Mouse (Mus musculus) layer of hippocampus, adult 8-10 months (tissue): ENCODE data around the gene Plxna4. TPM values are rescaled to one million over a fixed set of nuclear protein-coding genes. Genes with fewer than 3 reads are reported as not detected.

ENCODE experiments used
- DNase-seq, 2 experiments: peaks; one replicate each; pipeline ENCODE4 v3.0.0; 2022; ENCODE audit warnings: low spot score in 2 of 2
- total RNA-seq, 4 experiments: library from RNA; stranded (reverse); gene quantifications; 2 replicates each; pipeline ENCODE4 v1.2.4; 2022

The Plxna4 gene
- total RNA-seq, 4 experiments from 2014 or later = 93.0 to 116 (median 107) TPM

DNA sequence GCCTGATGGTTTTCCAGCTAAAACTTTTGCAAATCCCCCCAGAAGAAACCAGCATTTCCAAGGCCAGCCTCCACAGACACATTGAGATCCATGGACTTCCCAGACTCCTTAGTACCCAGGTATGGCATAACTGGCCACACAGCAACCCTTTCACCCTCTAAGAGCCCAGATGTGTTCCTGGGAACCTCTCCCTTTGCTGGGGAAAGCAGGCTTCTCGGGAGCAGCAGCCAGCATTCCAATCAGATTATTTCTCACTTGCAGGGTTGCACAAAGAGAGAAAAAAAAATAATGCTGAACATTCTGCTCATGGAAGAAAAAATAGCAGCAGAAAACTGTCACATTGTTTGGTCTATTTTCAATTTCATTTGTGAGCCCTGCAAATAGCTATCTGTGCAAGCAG, 178.4 kb downstream of the Plxna4 start:
- no peak for DNase-seq

DNA sequence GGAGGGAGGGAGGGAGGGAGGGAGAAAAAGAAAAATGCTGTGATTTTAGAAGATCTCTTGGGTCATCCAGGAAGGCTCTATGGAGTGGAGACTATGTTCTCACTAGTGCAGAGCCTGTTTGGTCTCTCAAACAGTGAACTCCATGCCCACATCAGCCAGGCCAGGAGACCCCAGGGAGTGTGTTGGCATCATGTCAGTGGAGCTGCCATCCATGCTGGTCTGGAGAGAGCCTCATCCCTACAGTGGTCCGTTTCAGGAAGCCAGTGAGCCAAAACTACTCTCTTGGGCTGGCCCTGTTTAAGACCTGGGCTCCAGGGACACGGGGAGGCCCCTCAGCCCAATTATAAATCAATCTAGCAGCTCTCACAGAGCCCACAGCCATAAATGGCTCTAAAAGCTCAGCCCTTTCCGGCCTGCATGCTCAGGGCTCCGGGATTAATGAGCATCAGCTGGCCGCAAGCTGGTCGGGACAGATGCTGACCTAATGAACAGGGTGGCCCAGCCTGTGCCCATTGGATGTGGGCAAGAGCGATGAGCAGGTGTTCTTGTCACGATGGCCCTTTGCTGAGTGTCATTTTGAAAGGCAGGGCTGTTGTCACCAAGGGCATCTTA, 180.3 kb downstream of the Plxna4 start:
- DNase-seq = no peak

DNA sequence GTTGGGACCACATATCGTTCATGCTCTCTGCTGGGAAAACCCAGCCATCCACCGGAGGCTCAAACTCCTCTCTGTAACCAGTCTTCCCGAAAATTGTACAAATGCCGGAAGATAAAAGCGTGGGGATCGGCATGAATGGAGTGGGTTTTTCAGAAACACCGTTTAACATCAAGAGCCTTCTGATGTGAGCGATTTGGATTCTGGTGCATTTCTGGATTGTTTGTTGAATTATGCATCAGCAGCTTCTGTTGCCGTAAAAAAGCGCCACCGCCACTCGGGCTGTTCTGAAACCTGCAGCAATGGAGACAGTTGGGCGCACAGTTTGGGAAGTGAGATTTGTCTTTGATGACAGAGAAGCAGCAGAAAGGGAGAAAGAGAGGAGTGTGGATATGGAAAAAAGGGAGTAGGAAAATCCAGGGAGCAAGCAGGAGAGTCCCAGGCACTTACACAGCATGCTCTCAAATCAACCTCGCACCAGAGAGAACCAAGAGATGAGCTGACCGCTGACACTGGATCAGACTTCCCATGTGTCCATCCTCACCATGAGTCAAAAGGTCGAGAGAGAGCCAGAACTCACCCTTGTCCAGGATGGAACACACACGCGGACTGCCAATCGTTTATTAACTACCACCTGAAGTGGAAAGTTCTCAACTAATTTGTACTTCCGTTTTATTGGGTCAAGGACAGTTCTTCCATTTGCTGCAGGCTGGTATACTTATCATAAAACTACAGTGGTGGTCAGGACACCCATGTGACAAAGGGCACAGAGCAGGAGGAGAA, 181.5 kb downstream of the Plxna4 start:
- DNase-seq = peak; percentile 32 to 59

DNA sequence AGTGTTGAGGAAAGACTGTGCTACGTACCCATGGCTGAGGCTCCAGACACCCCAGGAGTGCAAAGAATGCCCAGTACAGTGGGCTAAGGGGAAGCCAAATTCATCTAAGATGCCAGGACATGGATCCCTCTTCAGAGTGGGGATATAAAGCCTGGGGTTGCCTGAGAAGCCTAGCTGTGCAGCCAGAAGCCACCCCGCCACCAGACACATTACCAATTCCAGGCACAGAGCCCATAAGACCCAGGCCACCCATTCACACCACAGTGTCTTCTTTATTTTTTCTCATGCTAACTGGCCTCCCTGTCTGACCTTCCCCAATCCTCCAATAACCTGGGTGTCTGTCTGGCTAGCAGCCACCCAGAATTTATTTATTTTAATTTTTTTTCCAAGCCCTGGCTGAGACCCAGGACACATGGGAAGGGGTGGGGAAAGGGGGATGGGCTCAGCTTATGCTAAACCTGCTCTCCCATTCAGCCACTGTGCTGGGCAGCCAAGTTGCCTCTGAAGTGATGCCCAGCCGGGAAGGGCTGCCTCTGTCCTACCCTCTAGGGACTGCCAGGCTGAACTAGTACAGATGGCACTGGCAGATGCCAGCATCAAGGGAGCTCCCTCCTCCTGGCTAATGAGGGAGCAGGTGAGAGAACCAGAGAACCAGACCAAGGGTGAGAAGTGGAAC, 185.3 kb downstream of the Plxna4 start:
- DNase-seq = peak in 1 of 2 experiments; percentile 23

DNA sequence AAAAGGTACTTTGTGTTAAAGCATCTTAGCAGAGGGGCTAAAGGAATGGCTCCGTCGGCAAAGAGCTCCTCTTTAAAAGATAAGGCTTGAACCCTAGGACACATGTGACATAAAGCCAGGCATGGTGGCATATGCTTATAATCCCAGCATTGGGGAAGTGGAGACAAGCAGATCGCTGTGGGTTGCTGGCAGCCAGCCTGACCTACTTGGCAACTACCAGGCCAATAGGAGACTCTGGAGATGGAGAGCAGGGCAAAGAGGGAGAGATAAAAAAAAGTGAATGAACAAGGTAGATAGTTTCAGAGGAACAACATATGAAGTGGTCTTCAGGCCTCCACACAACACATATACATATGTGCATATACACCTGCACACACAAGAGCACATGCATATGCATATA, 189.7 kb downstream of the Plxna4 start:
- DNase-seq = no peak

DNA sequence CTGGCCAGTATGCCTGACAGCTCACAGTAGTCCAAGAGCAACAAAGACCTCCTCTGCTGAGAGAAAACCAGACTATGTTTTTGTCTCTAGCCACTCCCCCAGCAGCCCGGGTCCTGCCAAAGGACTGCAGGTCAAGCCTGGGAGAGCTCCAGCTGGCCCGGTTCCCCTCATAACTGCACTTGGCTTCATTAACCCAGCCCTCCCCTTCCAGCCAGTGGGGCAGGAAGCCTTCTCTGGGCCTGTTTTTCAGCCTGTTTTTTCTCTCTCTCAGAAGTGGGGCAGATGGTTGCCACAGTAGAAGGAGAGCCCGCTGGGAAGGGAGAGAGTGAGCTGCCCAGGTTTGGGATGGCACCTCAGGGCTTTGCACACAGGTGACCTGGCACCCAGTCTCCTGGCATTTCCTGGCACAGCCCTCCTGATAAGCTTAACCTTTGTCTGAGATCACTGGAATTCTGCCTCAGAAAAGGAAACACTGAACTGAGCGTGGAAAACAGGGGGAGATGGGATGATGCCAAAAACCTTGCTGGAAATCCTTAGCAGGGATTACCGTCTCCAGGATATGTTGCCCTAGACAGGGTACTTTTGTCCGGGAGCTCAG, 190.8 kb downstream of the Plxna4 start:
- DNase-seq = peak; percentile 73 to 75

DNA sequence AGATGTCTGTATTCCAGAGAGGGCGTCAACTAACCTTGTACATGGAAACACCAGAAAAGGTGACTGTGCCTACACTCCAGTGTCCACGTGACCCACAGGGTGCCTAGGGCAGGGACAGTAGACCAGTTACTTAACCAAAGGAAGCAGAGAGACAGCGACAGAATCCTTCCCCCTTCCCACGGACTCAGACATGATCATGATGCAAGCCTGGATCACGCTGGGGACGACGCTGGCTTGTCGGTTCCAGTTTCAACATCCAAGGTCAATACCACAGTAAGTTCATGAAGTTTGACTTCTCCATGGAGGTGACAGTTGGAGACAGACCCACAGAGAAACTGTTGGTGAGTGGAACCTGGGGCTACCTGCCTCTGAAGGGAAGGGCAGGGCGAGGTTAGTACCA, 192.6 kb downstream of the Plxna4 start:
- DNase-seq = no peak

DNA sequence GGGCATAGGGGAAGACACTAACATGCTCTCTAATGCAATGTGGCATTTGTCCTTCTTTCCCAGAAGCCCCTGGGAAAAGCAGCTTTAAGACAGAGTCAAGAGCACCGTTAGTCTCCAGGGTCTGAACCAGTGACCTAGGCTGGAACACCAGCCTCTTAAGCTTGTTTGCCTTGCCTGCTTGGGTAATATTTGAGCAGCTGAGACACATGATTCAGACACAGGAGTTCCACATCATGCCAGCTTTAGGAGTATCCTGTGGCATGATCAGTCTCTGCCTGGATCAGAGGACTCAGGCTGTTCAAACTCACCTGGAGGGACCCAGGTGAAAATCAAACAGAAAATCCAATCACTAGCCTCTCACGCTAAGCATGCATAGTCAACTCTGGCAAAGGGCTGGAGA, 195.7 kb downstream of the Plxna4 start:
- no peak for DNase-seq

DNA sequence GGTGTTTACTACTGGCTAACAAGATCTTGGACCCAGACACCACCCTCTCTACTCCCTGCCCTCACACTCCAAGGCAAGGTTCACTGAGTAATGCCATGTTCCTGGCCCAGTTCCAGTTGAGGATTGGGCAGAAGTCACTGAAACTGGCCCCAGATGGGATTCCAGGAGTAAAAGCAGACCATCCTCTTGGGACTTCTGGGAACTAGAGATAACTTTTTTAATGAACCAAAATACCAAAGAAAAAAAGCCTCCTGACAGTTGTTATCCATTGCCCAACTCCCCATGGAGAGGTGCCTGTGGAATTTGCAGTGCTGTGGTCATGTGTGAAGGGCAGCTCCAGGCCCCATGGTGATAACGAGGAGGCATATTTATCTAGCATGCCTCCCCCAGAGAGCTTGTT, 199.7 kb downstream of the Plxna4 start:
- no peak for DNase-seq

DNA sequence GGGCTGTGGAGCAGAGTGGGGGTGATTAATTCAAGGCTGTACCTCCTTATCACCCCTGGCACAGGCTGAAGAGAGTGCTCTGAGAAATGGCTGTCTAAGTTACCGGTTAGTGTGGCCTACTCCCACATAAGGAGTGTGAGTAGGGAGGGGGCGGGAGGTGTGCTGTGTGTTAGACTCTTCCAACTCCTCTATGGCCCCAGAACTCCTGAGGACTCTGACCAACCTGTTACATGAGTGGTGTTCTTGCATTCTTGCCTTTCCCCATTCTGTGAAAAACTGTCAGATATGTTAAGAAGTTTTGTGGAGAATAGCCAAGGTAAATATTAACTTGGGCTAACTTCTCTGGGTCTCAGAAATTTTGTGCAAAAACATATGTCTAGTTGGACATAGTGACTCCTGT, 201.1 kb downstream of the Plxna4 start:
- DNase-seq = no peak

DNA sequence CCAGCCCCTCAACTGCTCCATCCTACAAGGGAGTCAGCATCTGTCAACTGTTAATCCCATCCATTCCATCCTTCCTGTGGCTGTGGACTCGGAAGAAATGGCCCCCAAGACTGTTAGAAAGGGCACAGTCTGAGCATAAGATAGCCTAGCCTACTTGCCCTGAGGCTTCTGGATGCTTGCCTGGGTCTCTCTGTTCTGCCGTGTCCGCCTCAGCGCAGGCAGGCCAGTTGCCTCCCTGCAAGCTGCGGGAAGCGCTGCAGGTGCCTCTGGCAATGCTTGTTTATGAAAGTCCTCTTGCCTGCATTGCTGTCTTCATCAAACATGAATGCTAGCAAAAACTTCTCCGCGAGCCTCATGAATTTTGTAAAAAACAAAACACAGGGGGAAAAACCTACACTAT, 203.1 kb downstream of the Plxna4 start:
- DNase-seq = no peak

DNA sequence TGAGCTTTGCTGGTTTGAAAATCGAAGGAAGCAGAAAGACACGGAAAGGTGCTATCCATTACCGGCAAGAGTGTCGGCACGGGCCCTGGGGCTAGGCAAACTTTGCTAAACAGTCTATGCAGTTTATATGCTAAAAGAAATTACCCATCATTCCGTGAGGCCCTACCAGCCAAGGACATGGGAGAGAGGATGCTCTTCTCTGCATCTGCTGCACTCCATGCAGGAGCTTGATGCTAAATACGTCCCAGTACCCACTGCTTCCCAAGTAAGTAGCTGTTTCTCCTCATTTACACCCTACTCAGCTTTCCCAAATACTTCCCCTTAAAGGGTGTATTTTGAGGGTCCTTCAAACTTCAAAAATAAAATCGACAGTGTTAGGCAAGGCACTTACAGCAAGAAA, 203.6 kb downstream of the Plxna4 start:
- no peak for DNase-seq

DNA sequence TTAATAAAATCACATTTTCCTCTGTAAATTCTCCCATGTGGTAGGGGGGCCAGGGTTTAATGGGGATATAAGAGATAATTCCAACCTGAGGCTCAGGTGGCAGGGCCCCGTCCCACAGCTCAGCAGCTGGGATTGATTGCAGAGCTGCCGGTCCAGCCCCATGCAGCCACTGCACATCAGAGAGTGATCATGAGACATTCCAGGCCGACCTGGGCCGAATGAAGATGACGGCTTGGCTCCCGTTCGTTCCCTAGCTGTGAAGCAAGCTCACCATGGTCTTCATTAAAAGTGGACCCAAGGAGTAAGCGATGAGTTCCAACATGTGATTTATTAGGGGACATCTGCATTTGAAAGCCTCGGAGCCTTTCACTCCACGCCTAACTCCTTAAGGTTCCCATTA, 206.5 kb downstream of the Plxna4 start:
- no peak for DNase-seq

DNA sequence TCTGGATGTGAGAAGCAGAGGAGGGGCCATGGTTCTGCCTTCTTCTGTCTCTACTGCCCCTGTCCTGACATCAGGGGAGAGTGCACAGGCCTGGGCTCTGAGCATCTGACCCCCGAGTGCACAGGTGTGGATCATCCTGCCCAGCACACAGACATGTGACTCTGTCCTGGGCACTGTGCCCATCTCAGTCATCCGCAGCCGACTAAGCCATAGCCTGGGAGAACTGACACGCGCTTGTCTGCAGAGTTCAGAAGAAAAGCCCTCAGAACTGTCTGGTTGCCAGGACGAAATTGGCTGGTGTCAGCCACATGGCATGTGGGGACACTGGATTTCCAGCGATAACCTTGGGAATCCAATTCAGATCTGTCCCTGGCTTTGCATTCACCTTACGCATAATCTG, 210.8 kb downstream of the Plxna4 start:
- DNase-seq = peak in 1 of 2 experiments; percentile 28

DNA sequence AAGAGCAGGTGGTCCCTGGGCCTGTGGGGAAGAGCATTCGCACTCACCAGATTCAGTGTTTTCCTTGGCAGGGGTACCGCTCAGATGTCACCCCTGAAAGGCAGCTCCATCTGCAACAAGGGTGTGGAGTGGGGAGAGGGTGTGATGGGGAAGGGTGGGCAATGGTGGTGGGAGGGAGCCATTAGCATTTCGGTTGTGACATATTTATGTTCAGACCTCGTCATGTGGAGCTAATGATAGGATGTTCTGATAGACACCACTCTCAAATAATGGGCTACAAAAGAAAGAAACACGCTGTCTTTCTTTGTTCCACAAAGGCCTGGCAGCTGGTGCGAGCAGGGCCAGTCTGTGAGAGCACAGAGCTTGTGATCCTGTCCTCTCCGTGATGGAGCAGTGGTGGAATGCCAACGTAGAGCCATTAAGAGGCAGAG, 214.0 kb downstream of the Plxna4 start:
- DNase-seq = peak in 1 of 2 experiments; percentile 19

DNA sequence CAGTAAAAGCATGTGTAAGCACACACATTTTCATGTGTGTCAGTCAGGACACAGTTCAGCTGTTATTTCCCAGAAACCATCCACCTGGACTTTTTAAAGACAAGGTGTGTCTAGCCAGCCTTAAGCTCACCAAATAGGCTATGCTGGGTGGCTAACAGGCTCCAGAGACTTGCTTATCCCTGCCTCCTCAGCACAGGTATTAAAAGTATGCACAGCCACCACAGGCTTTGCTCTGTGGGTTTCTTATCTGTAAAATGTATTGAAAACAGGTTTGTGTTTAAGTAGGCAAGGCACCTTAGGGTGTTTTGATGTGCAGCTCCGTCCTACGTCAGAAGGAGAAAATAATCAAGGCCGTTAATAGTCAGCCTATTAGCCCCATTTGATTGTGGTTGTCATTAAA, 218.9 kb downstream of the Plxna4 start:
- no peak for DNase-seq

DNA sequence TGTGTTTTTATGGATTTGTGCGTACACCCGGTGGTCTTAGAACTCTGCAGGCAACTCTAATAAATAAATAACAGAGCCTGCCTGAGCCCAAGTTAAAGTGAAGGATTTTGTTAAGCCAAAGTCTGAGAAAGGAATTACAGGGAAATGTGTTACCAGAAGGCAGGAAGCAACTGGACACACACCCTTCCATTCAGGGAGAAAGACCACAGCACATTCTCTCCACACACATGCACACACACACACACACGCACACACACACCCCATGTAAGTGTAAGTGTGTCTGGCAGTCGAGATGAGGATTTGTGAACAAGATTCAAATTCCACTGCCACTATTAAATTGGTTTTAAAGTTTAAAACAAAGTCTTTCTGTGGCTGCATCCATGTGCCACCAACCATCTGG, 219.6 kb downstream of the Plxna4 start:
- no peak for DNase-seq

DNA sequence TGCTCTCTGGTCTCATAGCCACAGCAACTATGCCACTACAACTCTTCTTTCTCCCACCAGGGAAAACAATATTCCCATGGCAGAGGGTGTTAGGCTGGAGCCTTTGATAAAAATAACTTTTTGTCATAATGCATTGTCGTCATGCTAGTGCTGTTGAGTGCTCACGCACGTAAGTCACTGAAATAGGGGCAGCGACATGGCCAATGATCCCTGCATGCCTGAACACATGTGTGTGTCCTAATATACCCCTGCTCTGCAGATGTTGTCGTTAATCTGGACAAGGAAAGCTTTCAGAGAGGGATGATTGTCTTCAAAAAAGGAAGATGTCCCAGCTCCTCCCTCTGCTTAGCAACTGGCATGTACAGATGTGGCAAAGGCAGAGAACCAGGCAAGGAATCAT, 223.1 kb downstream of the Plxna4 start:
- no peak for DNase-seq

DNA sequence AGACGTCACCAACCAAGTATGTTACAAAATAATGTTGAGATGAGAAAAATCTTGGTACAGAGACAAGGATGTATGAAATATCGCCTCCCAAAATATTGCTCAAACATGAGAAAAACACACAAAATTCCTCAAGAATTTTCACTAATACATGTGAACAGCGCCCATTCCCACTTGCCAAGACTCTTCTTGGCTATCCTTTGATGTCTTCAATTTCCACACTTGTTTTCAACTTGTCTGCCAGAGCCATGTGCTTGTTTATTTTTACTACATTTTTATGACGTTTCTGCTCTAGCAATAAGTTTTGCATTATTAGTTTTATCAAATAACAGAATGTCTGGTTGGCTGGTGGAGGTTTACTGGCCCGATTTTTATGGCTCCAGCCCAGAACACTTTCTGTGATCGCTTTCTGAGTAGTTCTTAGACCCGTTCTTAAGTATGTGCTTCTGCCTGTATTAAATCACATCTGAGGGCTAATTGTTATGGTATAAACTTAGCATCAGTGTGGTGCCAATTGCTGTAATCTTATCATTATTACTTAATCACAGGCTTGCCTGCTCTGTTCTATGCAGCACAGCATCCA, 224.4 kb downstream of the Plxna4 start:
- DNase-seq = no peak

DNA sequence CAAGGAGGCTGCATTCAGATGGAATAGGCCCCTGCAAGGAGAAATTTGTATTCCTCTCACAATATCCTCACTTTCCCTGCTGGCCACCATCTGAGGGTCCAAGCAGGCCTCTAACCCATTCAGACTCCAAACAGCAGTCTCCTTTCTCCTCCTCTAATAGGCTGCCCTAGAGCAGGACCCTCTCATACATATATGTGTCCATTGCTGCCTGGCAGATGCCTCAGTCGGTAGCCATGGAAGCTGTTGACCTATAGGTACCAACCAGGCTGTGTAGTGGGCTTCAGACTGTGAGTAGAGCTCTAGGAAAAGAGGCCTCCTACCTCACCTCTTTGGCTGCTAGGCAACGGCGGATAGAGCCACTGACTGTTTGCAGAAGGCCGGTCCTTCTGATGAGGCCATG, 225.6 kb downstream of the Plxna4 start:
- DNase-seq = no peak

DNA sequence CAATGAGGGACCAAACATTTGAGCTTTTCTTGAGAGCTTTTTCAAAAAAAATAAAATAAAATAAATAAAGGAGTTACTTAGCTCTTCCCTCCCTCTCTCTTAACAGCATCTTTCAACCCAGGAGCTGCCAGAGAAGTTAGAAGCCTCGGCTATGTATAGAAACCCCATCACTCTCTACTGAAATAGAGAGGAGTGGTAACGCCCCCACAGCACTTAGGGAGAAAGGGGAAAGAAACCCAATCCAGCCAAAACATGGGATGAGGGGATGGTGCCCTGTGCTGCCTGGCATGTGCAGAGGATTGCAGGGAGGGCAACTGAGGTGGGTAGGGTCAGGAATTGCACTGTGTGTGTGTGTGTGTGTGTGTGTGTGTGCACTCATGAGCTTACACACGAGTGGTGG, 228.3 kb downstream of the Plxna4 start:
- DNase-seq = no peak

DNA sequence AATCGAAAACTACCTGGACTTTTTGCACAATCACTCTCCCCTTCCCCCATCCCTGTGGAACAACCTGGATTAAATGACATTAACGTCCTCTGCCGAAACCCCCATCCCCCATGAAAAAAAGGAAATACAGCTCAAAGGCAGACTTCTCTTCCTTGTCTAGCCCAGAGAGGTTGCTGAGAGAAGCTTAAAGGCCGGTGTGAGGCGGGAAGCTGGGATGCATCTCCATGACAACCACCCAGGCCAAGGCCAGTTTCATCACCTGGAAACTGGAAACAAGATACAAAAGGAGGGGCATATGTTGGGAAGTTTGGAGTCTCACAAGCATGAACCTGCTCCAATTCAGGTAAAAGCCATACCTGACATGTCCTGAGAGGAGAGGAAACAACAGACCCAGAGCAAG, 230.5 kb downstream of the Plxna4 start:
- DNase-seq = no peak
